Comparison of ENCODE assay signal across 28 mouse cellular contexts in the genomic region with DNA sequence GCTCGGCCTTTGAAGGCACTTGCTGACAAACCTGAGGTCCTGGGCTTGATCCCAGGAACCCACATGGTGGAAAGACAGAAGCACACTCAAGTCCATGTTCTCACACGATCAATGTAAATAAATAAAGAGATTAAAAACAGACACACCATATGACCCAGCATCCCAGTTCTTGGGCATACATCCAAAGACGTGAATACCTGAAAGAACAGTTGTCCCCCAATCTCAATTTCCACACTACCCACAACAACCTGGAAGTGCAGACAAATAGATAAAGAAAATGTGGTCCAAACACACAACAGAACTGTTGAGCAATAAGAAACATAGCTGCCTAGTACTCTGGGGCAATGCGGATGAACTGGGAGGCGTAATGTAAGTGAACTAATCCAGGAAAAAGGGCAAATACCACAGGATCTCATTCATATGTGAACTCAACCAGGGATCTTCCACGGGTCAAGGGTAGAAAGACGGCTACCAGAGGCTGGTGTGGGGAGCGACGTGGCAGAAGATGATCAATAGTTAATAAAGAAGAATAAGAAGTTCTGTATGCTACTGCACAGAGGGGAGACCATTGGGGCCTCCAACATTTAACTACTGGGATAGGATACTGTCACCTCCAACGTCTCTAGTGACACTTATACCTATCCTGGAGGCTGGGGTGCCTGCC. TPM values are rescaled to one million over a fixed set of nuclear protein-coding genes. Genes with fewer than 3 reads are reported as not detected.
DNase-seq lines count a peak whose midpoint lies in the region; ATAC-seq and TF ChIP-seq lines count a peak whose summit lies in the region.
"Had no signal": no experiment of that assay in that cellular context is flagged by ENCODE, and none has a peak within 500 bp of the region (broad histone marks: within the 10 kb centered on the region; RNA-seq: fewer than 3 reads in every experiment).

No protein-coding gene starts in this region.

- no peak for ATAC-seq in liver, embryonic 11.5 days (replicated peaks; ENCODE audit: low FRiP score)
- ATAC-seq in liver, embryonic 13.5 days (ENCODE audit: low read depth): no peak
- ATAC-seq in intestine, embryonic 16.5 days: no peak
- ATAC-seq in kidney, embryonic 16.5 days (ENCODE audit: low FRiP score, low TSS enrichment): no peak
- ATAC-seq: CD4-positive, CD25-positive, alpha-beta regulatory T cell, adult 4 months; forebrain, embryonic 15.5 days; intestine, postnatal 0 days had no signal

- no peaks in the 10 kb centered on the region for H3K79me2 ChIP-seq in macrophage (ENCODE audit: inconsistent target)

- no peaks in the 10 kb centered on the region for H3K27me3 ChIP-seq in liver, embryonic 11.5 days (replicated peaks; ENCODE audit: control insufficient read depth, insufficient read depth, low read length)
- no peaks in the 10 kb centered on the region for H3K27me3 ChIP-seq in liver, embryonic 13.5 days
- no peaks in the 10 kb centered on the region for H3K27me3 ChIP-seq in intestine, embryonic 16.5 days (replicated peaks; ENCODE audit: control insufficient read depth, insufficient read depth, low read length)
- no peaks in the 10 kb centered on the region for H3K27me3 ChIP-seq in kidney, embryonic 16.5 days (ENCODE audit: insufficient read depth, low read length)
- H3K27me3 ChIP-seq: embryonic facial prominence, embryonic 12.5 days; forebrain, embryonic 15.5 days; hindbrain, embryonic 13.5 days had no signal

- 80% methylated on average over 10 of the region's 10 CpGs for WGBS in liver, embryonic 11.5 days
- 62% methylated on average over 10 of the region's 10 CpGs for WGBS in liver, embryonic 13.5 days (ENCODE audit: insufficient replicate concordance)
- 94% methylated on average over 10 of the region's 10 CpGs for WGBS in macrophage (ENCODE audit: missing documents)
- 86% methylated on average over 10 of the region's 10 CpGs for WGBS in intestine, embryonic 16.5 days
- 91% methylated on average over 10 of the region's 10 CpGs for WGBS in kidney, embryonic 16.5 days

- peaks cover 11% of the 10 kb centered on the region for H3K4me1 ChIP-seq in liver, embryonic 11.5 days (replicated peaks; ENCODE audit: control insufficient read depth, insufficient read depth, low read length)
- H3K4me1 ChIP-seq in liver, embryonic 13.5 days (replicated peaks): peaks cover 21% of the 10 kb centered on the region
- no peaks in the 10 kb centered on the region for H3K4me1 ChIP-seq in intestine, embryonic 16.5 days (ENCODE audit: control insufficient read depth, insufficient read depth, low read length)
- H3K4me1 ChIP-seq in kidney, embryonic 16.5 days (ENCODE audit: insufficient read depth, low read length): no peaks in the 10 kb centered on the region
- H3K4me1 ChIP-seq: embryonic facial prominence, embryonic 12.5 days; forebrain, embryonic 10.5 days; forebrain, embryonic 15.5 days; hindbrain, embryonic 13.5 days had no signal

- H3K27ac ChIP-seq in liver, embryonic 11.5 days (ENCODE audit: low read depth, low read length): peak overlapping the region; percentile 84
- peak overlapping the region; percentile 70 for H3K27ac ChIP-seq in liver, embryonic 13.5 days
- H3K27ac ChIP-seq in macrophage: peak overlapping the region; percentile 48
- no peak overlapping the region for H3K27ac ChIP-seq in intestine, embryonic 16.5 days (ENCODE audit: low read length)
- H3K27ac ChIP-seq in layer of hippocampus, adult 2 months: no peak overlapping the region
- no peak overlapping the region for H3K27ac ChIP-seq in kidney, embryonic 16.5 days (ENCODE audit: low read length)
- H3K27ac ChIP-seq: embryonic facial prominence, embryonic 12.5 days; forebrain, embryonic 10.5 days; forebrain, embryonic 15.5 days; hindbrain, embryonic 13.5 days had no signal

- no peak overlapping the region for H3K4me3 ChIP-seq in liver, embryonic 11.5 days (ENCODE audit: low read depth, low read length)
- no peak overlapping the region for H3K4me3 ChIP-seq in liver, embryonic 13.5 days (replicated peaks)
- H3K4me3 ChIP-seq in macrophage (ENCODE audit: inconsistent target): no peak overlapping the region
- no peak overlapping the region for H3K4me3 ChIP-seq in intestine, embryonic 16.5 days (ENCODE audit: low read length)
- H3K4me3 ChIP-seq in layer of hippocampus, adult 2 months: no peak overlapping the region
- no peak overlapping the region for H3K4me3 ChIP-seq in kidney, embryonic 16.5 days (ENCODE audit: low read length)
- H3K4me3 ChIP-seq: embryonic facial prominence, embryonic 12.5 days; forebrain, embryonic 10.5 days; forebrain, embryonic 15.5 days; hindbrain, embryonic 13.5 days had no signal

- H3K9ac ChIP-seq in liver, embryonic 11.5 days (ENCODE audit: low read depth, low read length): peak overlapping the region; percentile 52
- H3K9ac ChIP-seq in liver, embryonic 13.5 days: peak overlapping the region; percentile 52
- H3K9ac ChIP-seq in intestine, embryonic 16.5 days (ENCODE audit: low read depth, low read length): no peak overlapping the region
- H3K9ac ChIP-seq in kidney, embryonic 16.5 days (replicated peaks; ENCODE audit: low read length): no peak overlapping the region
- H3K9ac ChIP-seq: embryonic facial prominence, embryonic 12.5 days; forebrain, embryonic 15.5 days; hindbrain, embryonic 13.5 days; lung, embryonic 14.5 days had no signal

- no peak for TF ChIP-seq CTCF in layer of hippocampus, adult 2 months (conservative IDR thresholded peaks at IDR 0.05)

- H3K9me3 ChIP-seq in liver, embryonic 11.5 days (ENCODE audit: control insufficient read depth, low read length): no peaks in the 10 kb centered on the region
- H3K9me3 ChIP-seq in liver, embryonic 13.5 days (replicated peaks): no peaks in the 10 kb centered on the region
- 0 out of 2 replicates have a peak, but pooled peaks cover 3% of the 10 kb centered on the region for H3K9me3 ChIP-seq in intestine, embryonic 16.5 days (ENCODE audit: control insufficient read depth, low read length)
- H3K9me3 ChIP-seq in kidney, embryonic 16.5 days (ENCODE audit: low read length): no peaks in the 10 kb centered on the region
- H3K9me3 ChIP-seq: embryonic facial prominence, embryonic 12.5 days; forebrain, embryonic 10.5 days; forebrain, embryonic 15.5 days; hindbrain, embryonic 13.5 days had no signal

- no peak for DNase-seq in liver, embryonic 11.5 days (ENCODE audit: low spot score)
- no peak for DNase-seq in liver
- DNase-seq in liver, embryonic 13.5 days: no peak
- DNase-seq in layer of hippocampus, adult 2 months (ENCODE audit: low spot score in 2 of 2): no peak
- no peak for DNase-seq in lung, postnatal 4 days
- DNase-seq: adrenal gland, adult 2 months; cerebellum, adult 11 months; cerebellum, adult 9-10 months; embryo, embryonic 11 days; gastrocnemius, postnatal 25 days; heart, postnatal 36 days; kidney, adult 9 months; kidney, postnatal 25 days; left cerebral cortex, postnatal 4 days; midbrain, embryonic 14.5 days; retina, postnatal 1 day; right cerebral cortex, postnatal 14 days; thymus, postnatal 14 days had no signal

- peaks cover 21% of the 10 kb centered on the region for H3K36me3 ChIP-seq in liver, embryonic 11.5 days (ENCODE audit: control insufficient read depth, insufficient read depth, low read length)
- peaks cover 68% of the 10 kb centered on the region for H3K36me3 ChIP-seq in liver, embryonic 13.5 days
- peaks cover 17% of the 10 kb centered on the region; the same call in 1 of the 2 replicates for H3K36me3 ChIP-seq in macrophage (ENCODE audit: inconsistent target)
- H3K36me3 ChIP-seq in intestine, embryonic 16.5 days (ENCODE audit: control insufficient read depth, insufficient read depth, low read length): peaks cover 3% of the 10 kb centered on the region
- peaks cover 54% of the 10 kb centered on the region for H3K36me3 ChIP-seq in kidney, embryonic 16.5 days (ENCODE audit: insufficient read depth, low read length)

- peak overlapping the region; percentile 46 for H3K4me2 ChIP-seq in liver, embryonic 11.5 days
- H3K4me2 ChIP-seq in liver, embryonic 13.5 days: peak overlapping the region; percentile 34
- H3K4me2 ChIP-seq in intestine, embryonic 16.5 days (ENCODE audit: low read depth, low read length): no peak overlapping the region
- no peak overlapping the region for H3K4me2 ChIP-seq in kidney, embryonic 16.5 days (replicated peaks; ENCODE audit: low read depth, low read length)
- H3K4me2 ChIP-seq: embryonic facial prominence, embryonic 12.5 days; forebrain, embryonic 15.5 days; hindbrain, embryonic 13.5 days; lung, embryonic 14.5 days had no signal

RNA-seq across cellular contexts. Expression of gene Nudt5, which starts 42.8 kb away (rescaled TPM):
- polyA plus RNA-seq in liver, embryonic 11.5 days (2014; fragmentation: Nextera tagmentation; extraction: Ambion mirVana): 120 and 123 TPM in 2 replicates
- polyA plus RNA-seq in liver, embryonic 13.5 days (2015; fragmentation: Nextera tagmentation; extraction: Ambion mirVana): 70.1 and 84.3 TPM in 2 replicates
- total RNA-seq in macrophage (2018; cell fraction: chromatin; rRNA removed): 10 to 100 TPM in 15 of 26 experiments, 1 to 10 TPM in 11; 1.7 to 37.9 (median 12.4) TPM
- total RNA-seq in macrophage (2018; cell fraction: cytosol; rRNA removed): 10 to 100 TPM; 11.0 to 23.7 (median 16.6) TPM
- 10 to 100 TPM in 14 of 26 experiments, 1 to 10 TPM in 12; 3.5 to 34.3 (median 10.7) TPM for total RNA-seq in macrophage (2018; cell fraction: nucleus; rRNA removed)
- polyA plus RNA-seq in macrophage (2018): 10.6 to 29.8 TPM (median 12.1 TPM) in 3 replicates
- polyA plus RNA-seq in intestine, embryonic 16.5 days (2015; fragmentation: Nextera tagmentation; extraction: Ambion mirVana): 59.4 and 66.8 TPM in 2 replicates
- 10 to 100 TPM; 22.6 to 23.6 TPM for total RNA-seq in layer of hippocampus, adult 2 months (2021)
- polyA plus RNA-seq in kidney, embryonic 16.5 days (2015; fragmentation: Nextera tagmentation; extraction: Ambion mirVana): 76.9 and 78.1 TPM in 2 replicates

RNA-seq across cellular contexts. Expression of gene Cdc123, which starts 42.9 kb away (rescaled TPM):
- polyA plus RNA-seq in liver, embryonic 11.5 days (2014; fragmentation: Nextera tagmentation; extraction: Ambion mirVana): 278 and 298 TPM in 2 replicates
- polyA plus RNA-seq in liver, embryonic 13.5 days (2015; fragmentation: Nextera tagmentation; extraction: Ambion mirVana): 170 and 213 TPM in 2 replicates
- total RNA-seq in macrophage (2018; cell fraction: chromatin; rRNA removed): 100 to 1,000 TPM in 12 of 26 experiments, 10 to 100 TPM in 14; 20.8 to 156 (median 87.9) TPM
- 100 to 1,000 TPM in 1 of 26 experiments, 10 to 100 TPM in 25; 51.2 to 100 (median 72.8) TPM for total RNA-seq in macrophage (2018; cell fraction: cytosol; rRNA removed)
- 100 to 1,000 TPM in 1 of 26 experiments, 10 to 100 TPM in 25; 28.8 to 107 (median 67.8) TPM for total RNA-seq in macrophage (2018; cell fraction: nucleus; rRNA removed)
- polyA plus RNA-seq in macrophage (2018): 56.0 to 70.6 TPM (median 63.8 TPM) in 3 replicates
- 208 and 227 TPM in 2 replicates for polyA plus RNA-seq in intestine, embryonic 16.5 days (2015; fragmentation: Nextera tagmentation; extraction: Ambion mirVana)
- 100 to 1,000 TPM; 135 to 157 TPM for total RNA-seq in layer of hippocampus, adult 2 months (2021)
- 297 and 303 TPM in 2 replicates for polyA plus RNA-seq in kidney, embryonic 16.5 days (2015; fragmentation: Nextera tagmentation; extraction: Ambion mirVana)

Comparison
In these comparisons a context has a peak if more than half of its experiments do, and no peak if none do; other contexts are left out.
1. H3K27ac ChIP-seq: peak in liver, embryonic 11.5 days (single experiment), liver, embryonic 13.5 days (single experiment) and macrophage (single experiment); none in intestine, embryonic 16.5 days (single experiment), layer of hippocampus, adult 2 months (single experiment) and kidney, embryonic 16.5 days (single experiment).
2. H3K4me2 ChIP-seq: peak in liver, embryonic 11.5 days (single experiment) and liver, embryonic 13.5 days (single experiment); none in intestine, embryonic 16.5 days (single experiment) and kidney, embryonic 16.5 days (single experiment).
3. H3K9ac ChIP-seq: peak in liver, embryonic 11.5 days (single experiment) and liver, embryonic 13.5 days (single experiment); none in intestine, embryonic 16.5 days (single experiment) and kidney, embryonic 16.5 days (single experiment).